Mouse (Mus musculus): ENCODE data around the gene Rhox4e. TPM values are rescaled to one million over a fixed set of nuclear protein-coding genes. Genes with fewer than 3 reads are reported as not detected.
"Not testable (repeated sequence)": the region's sequence is repeated elsewhere in the genome, so short reads cannot be mapped to it uniquely, and the experiment has no call there.

Rhox4e gene
- total RNA-seq (2021) = not detected
- long read RNA-seq, experiment 1 = 0 reads
- long read RNA-seq, experiment 2 = 0 reads

DNA sequence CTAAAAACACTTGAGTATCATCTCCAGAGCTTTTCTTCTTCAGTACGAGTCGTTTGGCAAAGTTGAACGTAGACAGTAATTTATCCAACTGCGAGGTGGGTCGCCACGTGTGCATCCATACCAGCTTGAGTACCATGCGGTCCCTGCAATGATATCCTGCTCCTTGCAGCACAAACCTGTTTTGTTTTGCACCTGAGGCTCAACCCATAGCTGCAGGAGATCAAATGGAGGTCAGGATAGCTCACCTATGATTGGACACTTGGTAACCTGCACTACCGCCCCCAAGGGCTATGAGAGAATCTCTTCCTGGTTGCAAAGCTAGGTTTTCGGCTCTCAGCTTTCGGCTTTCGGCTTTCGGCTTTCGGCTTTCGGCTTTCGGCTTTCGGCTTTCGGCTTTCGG, at the start of gene Rhox4e:
Gene Rhox4e (plus strand): TSS at position 301 of the 400 bp plus-strand sequence.
- DNase-seq = not testable (repeated sequence)

DNA sequence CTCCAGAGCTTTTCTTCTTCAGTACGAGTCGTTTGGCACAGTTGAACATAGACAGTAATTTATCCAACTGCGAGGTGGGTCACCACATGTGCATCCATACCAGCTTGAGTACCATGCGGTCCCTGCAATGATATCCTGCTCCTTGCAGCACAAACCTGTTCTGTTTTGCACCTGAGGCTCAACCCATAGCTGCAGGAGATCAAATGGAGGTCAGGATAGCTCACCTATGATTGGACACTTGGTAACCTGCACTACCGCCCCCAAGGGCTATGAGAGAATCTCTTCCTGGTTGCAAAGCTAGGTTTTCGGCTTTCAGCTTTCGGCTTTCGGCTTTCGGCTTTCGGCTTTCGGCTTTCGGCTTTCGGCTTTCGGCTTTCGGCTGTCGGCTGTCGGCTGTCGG, 43.2 kb upstream of the Rhox4e start, which contains the start of gene Rhox4d:
Gene Rhox4d (plus strand): TSS at position 301 of the 400 bp plus-strand sequence.
- not testable (repeated sequence) for DNase-seq

DNA sequence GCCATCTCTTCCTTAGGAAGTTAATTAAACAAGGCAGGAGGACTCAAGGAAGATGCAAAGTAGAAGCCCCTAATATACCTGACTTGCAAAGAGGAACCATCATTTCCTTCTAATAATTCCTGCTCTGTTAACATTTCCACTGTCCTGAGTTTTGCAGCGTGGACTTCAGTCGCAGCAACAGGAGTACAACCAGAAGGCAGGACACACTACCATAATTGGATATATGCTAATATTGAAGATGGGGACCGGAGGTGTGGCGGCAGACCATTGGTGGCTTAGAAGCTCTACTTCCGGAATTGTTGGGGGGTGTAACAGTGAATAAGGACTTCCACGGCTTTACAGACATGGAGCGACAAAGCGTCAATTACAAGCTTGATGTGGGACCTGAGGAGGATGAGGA, 27.1 kb upstream of the Rhox4e start, which contains the start of gene Rhox2e:
Gene Rhox2e (plus strand): TSS at position 301 of the 400 bp plus-strand sequence.
- DNase-seq = not testable (repeated sequence)

DNA sequence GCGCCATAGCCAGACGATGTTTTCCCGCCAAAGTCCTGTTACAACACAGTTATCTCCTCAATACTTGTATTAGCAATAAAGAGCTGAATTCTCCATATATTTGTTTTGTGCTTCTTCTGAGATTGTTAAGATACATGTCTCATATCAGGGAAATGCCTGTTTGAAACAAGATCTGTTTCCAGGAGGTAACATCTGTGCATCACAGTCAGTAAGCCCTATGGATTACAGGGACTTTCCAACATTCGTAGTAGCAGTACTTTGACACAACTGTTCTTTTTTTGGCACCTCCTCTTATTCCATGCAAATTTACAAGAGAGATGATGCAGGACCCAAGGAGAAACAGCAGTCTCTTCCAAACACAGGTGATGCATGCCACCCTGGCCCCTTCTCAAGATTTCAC, 15.5 kb upstream of the Rhox4e start, which contains the start of gene Rhox3e:
Gene Rhox3e (plus strand): TSS at position 301 of the 400 bp plus-strand sequence.
- not testable (repeated sequence) for DNase-seq

DNA sequence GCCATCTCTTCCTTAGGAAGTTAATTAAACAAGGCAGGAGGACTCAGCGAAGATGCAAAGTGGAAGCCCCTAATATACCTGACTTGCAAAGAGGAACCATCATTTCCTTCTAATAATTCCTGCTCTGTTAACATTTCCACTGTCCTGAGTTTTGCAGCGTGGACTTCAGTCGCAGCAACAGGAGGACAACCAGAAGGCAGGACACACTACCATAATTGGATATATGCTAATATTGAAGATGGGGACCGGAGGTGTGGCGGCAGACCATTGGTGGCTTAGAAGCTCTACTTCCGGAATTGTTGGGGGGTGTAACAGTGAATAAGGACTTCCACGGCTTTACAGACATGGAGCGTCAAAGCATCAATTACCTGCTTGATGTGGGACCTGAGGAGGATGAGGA, 13.9 kb downstream of the Rhox4e start, which contains the start of gene Rhox2f:
Gene Rhox2f (plus strand): TSS at position 301 of the 400 bp plus-strand sequence.
- DNase-seq = not testable (repeated sequence)

DNA sequence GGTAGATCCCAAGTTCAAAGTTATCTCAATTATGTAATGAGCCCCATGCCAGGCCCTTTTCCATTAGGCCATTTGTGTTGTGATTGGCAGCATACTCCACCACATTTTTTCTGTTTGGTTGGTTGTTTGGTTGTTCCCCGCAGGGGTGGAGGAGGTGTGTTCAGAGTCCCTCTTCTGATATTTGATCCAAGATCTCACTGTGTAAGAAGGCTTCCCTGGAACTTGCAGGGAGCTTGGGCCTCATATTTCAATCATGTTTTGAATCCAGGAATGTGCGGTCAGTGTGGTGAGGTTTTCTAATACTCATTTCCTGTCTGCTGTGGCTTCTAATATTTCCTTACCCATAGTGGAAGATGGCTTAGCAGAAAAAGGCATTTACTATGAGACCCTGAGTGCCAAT, 15.4 kb downstream of the Rhox4e start:
- not testable (repeated sequence) for DNase-seq

DNA sequence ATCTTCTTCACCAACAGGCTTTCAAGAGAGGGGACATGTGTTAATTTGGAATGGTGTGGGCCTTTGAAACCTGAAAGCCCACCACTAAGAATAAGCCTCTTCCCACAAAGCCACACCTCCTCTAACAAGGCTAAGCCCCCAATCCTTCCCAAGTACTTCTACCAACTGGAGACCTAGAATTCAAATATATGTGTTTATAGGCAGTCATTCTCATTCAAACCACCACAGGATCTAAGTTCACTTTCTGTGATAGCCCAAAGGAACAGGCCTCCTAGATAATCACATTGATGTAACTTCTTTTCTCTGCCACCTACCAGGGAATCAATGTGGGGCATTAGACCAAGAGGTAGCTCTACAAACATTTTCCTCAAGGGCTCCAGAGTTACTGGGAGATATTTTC, 23.5 kb downstream of the Rhox4e start, which contains the start of gene Rhox3f:
Gene Rhox3f (plus strand): TSS at position 301 of the 400 bp plus-strand sequence.
- DNase-seq = not testable (repeated sequence)

DNA sequence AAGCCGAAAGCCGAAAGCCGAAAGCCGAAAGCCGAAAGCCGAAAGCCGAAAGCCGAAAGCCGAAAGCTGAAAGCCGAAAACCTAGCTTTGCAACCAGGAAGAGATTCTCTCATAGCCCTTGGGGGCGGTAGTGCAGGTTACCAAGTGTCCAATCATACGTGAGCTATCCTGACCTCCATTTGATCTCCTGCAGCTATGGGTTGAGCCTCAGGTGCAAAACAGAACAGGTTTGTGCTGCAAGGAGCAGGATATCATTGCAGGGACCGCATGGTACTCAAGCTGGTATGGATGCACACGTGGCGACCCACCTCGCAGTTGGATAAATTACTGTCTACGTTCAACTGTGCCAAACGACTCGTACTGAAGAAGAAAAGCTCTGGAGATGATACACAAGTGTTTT, 50.4 kb downstream of the Rhox4e start, which contains the start of gene Rhox4f:
Gene Rhox4f (minus strand): TSS at position 101 of the 400 bp plus-strand sequence.
- DNase-seq = not testable (repeated sequence)

Other genes starting within 250 kb of the Rhox4e start
- not detected for gene Rhox3a2, start 177.4 kb upstream of the Rhox4e start, total RNA-seq (2021)
- not detected for gene Rhox4a2, start 166.6 kb upstream of the Rhox4e start, total RNA-seq (2021)
- gene Rhox2b, start 145.3 kb upstream of the Rhox4e start, total RNA-seq (2021) = not detected
- not detected for gene Rhox4b, start 124.9 kb upstream of the Rhox4e start, total RNA-seq (2021)
- gene Rhox2c, start 103.7 kb upstream of the Rhox4e start, total RNA-seq (2021) = not detected
- not detected for gene Rhox3c, start 98.8 kb upstream of the Rhox4e start, total RNA-seq (2021)
- not detected for gene Rhox4c, start 77.1 kb upstream of the Rhox4e start, total RNA-seq (2021)
- gene Rhox2d, start 64.0 kb upstream of the Rhox4e start, total RNA-seq (2021) = not detected
- not detected for gene Rhox4d, start 43.1 kb upstream of the Rhox4e start, total RNA-seq (2021)
- gene Rhox2e, start 27.0 kb upstream of the Rhox4e start, total RNA-seq (2021) = not detected
- gene Rhox3e, start 15.4 kb upstream of the Rhox4e start, total RNA-seq (2021) = under 1 TPM in 1 of 2 experiments, not detected in 1; 0.52 TPM
- gene Rhox2f, start 14.0 kb downstream of the Rhox4e start, total RNA-seq (2021) = not detected
- gene Rhox3f, start 23.6 kb downstream of the Rhox4e start, total RNA-seq (2021) = not detected
- not detected for gene Rhox4f, start 50.3 kb downstream of the Rhox4e start, total RNA-seq (2021)
- gene Rhox3g, start 71.2 kb downstream of the Rhox4e start, total RNA-seq (2021) = not detected
- not detected for gene Rhox2g, start 86.1 kb downstream of the Rhox4e start, total RNA-seq (2021)
- gene Rhox4g, start 93.9 kb downstream of the Rhox4e start, total RNA-seq (2021) = not detected
- gene Rhox3h, start 111.4 kb downstream of the Rhox4e start, total RNA-seq (2021) = not detected
- not detected for gene Rhox2h, start 115.9 kb downstream of the Rhox4e start, total RNA-seq (2021)
- not detected for gene Rhox5, start 247.4 kb downstream of the Rhox4e start, total RNA-seq (2021)

Data from gastrocnemius, postnatal 10 days (tissue).